Mouse (Mus musculus) large intestine, adult 2 months (tissue): ENCODE data around the gene Kcnh4. TPM values are rescaled to one million over a fixed set of nuclear protein-coding genes. Genes with fewer than 3 reads are reported as not detected.
A peak's percentile ranks its signal among the peaks of the same experiment; 100 is the strongest.

Experiments
- DNase-seq: peaks from one replicate; pipeline ENCODE4 v3.0.0-alpha.2; 2012; ENCODE audit warnings: low read depth, low spot score
- WGBS: fragments of 180-500 bp; shearing (Covaris S2); methylation state at CpG from one replicate; pipeline ENCODE4 v1.1.7; 2018; 5-methylcytosine and 5-hydroxymethylcytosine counted together
- polyA plus RNA-seq: library from polyadenylated mRNA; depleted of rRNA; stranded (reverse); fragments of >200 nt; gene quantifications from 2 replicates; pipeline ENCODE4 v1.2.3, GENCODE M21; 2012

The Kcnh4 gene
- polyA plus RNA-seq, 1 experiment: 0.06 TPM

DNA sequence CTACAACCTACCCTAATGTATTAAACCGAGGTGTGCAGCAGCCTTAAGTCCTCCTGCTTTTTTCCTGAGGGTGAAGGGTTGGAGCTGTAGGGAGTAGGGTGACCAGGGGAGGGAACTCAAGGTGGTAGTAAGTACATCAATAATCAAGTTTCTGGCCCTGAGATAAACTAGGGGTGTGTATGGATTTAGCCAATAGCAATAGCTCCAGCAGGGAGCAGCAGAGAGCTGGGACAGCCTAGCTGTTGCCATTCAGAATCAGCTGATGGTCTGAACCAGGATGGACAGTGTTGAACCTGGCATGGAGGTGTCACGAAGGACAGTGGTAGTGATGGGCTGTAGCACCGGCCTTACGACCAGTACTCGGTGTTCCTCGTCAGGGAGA is 45.2 kb downstream of the Kcnh4 start:
- 56% methylated on average over 6 of the region's 6 CpGs for WGBS
- DNase-seq: no peak

DNA sequence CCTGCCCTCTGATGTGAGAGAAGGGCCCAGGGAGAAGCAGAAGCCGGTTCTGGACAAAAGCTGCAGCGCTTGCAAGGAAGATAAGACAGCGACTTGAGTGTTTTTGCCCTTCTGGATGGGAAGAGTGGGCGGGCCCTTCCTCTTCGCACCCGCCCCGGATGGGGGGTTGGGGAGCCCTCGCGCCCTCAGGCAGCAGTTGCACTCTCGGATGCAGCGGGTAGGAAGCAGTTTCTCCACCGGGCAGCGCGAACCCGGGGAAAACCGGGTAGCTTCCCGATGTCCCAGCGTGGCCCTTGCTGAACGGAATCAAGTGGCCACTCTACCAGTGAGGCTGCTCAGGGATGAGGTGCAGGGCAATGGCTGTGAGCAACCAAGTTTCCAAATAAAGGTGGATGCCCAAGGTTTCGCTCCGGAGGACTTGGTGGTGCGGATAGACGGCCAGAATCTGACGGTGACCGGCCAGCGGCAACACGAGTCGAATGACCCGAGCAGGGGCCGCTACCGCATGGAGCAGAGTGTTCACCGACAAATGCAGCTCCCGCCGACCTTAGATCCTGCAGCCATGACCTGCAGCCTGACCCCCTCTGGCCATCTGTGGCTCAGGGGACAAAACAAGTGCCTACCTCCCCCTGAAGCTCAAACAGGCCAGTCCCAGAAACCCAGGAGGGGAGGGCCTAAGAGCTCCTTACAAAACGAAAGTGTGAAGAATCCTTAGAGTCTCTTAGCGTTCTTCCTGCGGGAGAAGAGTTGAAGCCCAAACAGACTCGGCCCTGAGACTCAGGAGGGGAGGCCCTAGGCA is 45.8 kb downstream of the Kcnh4 start, which contains the start of gene Hspb9:
Gene Hspb9 (plus strand): TSS at position 116 of the 799 bp plus-strand sequence.
- no peak for DNase-seq
- whole genome bisulfite sequencing: 39% methylated on average over 38 of the region's 38 CpGs

DNA sequence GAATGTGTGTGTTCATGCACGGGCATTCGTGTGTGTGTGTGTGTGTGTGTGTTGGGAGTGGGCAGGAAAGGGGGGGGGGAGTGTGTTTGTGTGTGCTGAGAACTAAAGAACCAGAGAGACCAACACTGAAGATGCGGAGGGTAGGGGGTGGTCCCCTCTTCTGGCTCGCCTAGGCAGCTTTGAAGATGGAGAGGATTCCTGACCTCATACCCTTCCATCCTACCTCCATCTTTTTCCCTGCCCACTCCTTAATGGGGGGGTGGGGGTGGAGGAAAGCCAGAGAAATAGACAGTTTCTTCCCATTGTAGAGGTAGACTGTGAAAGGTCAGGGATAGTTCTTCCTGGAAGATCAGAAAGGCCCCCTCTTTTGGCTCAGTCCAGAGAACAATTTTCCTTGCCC is 46.6 kb downstream of the Kcnh4 start:
- no peak for DNase-seq
- WGBS: 88% methylated on average over 4 of the region's 4 CpGs

DNA sequence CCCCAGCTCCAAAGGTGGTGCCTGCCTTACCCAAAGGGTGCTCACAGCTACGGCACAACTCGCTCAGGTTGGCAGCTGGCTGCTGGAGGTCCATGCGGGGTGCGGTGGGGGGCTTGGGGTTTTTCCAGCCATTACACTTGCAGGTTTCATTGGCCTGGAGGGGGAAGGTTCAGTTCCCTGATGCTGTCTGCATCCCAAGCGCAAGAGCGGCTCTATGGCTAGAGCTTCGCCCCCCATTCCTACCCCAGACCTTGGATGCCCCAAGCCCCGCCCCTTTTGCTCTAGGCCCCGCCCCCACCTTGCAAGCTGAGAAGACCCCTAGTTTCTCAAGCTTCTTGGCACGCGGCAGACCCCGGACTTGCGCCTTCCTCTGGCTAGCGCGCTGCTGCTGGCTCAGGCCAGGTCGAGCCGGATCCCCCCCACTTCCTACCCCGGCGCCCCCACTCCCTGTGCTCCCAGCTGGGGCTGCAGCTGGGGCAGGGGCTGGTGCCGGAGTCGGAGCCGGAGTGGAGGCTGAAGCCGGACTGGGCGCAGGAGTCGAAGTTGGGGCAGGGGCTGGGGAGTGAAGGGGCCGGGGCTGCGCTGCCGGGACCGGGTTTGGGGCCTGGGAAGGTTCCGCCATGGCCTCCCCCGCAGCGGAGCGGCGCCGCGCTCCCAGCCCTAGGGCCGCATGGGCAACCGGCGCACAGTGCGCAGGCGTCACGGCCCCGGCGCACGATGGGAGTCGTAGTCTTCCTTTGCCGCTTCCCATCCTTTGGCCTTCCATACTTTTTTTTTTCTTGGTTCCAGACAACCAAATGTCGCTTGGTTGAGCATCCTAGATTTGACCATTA is 47.7 kb downstream of the Kcnh4 start, which contains the start of gene Kat2a:
Gene Kat2a (minus strand): TSS at position 683 of the 833 bp plus-strand sequence.
- 2% methylated on average over 47 of the region's 48 CpGs for WGBS
- DNase-seq: peak; percentile 61

DNA sequence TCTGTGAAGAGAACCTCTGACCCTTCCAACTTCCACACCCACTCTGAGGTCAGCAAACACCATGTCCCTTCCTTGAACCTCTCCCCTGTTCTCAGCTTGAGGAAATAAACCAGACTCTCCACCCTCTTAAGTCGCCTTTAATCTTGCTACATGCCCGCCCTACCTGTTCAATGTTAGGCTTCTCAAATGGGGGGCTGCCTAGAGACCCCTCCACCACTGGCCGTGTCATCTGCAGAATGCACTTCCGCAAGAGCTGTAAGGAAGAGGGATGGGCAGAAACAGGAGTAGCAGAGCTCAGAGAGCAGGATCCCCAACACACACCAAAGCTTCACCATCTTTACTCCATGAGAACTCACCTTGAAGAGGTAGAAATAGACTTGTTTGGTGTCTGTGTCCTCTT is 48.8 kb downstream of the Kcnh4 start:
- no peak for DNase-seq
- 65% methylated on average over 4 of the region's 4 CpGs for WGBS

DNA sequence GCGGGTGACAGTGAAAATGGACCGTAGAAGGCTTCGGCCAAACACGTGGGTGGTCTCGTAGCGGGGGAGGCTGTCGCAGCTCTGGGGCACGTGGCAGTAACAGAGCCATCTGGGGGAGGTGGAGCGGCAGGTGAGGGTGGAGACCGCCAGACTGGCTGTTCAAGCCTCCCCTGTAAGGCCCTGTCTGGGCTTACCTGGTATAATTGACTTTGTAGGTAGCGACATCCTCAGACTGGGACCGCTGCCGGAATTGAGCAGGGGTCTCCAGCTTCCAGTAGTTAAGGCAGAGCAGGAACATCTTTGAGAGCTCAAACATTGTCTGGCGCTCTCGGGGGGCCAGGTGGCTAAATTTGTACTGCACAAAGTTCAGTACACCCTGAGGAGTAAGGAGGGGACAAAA is 49.2 kb downstream of the Kcnh4 start:
- WGBS: 90% methylated on average over 15 of the region's 15 CpGs
- DNase-seq: no peak

DNA sequence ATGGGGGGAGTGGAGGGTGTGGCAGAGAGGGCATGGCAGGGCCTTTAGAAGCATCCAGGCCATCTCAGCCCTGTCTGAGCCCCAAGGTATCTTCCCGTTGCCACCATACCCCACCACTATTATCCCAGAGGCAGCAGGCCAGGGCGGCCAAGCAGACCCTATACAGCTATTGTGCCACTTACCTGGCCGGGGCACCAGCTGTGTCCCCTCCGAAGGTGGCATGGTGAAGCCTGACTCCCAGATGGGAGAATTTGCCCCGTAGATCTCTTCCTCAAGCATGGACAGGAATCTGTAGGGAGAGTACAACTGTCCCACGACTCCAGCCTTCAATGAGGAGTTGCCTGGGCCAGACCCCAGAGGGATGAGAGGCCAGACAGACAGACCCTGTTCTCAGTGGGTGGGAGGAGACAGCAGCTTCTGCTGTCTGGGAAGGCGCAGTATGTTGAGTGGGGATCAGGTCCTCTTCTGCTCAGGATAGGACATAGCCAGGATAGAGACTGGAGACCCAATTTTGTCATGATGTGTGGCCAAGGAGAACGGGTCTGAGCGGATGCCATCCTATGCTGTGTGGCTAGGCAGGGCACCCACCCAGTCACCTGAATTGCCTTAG is 50.4 kb downstream of the Kcnh4 start:
- DNase-seq: no peak
- 97% methylated on average over 9 of the region's 9 CpGs for WGBS

DNA sequence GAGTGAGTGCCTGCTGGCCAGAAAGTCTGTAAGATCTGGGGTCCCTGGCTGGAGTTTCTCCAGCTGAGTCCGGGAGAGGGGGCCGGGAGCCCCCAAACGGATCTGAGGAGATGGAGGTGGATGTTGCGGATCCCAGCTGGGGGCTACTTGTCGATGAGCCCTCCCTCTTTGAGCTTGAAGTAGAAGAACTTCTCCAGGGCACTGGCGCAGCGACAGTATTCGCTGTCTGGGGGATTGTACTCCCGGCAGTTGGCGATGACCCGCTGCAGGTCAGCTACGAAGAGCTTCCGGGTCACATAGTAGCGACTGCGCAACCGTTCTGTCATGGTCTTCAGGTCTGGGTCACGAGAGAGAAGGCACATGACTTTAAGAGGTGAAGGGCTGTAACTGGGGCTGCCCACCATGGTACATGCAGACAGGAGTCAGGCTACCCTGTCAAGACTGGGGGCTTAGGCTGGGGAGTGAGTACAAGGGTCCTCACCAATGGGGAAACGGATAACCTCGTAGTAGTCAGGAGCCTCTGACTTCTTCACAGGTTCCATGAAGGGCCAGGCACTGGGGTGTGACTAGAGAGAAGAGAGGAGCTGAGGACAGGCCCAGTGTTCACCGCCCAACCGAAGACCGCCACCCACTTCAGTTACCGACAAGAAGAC is 54.5 kb downstream of the Kcnh4 start:
- WGBS: 93% methylated on average over 23 of the region's 23 CpGs
- DNase-seq: no peak

DNA sequence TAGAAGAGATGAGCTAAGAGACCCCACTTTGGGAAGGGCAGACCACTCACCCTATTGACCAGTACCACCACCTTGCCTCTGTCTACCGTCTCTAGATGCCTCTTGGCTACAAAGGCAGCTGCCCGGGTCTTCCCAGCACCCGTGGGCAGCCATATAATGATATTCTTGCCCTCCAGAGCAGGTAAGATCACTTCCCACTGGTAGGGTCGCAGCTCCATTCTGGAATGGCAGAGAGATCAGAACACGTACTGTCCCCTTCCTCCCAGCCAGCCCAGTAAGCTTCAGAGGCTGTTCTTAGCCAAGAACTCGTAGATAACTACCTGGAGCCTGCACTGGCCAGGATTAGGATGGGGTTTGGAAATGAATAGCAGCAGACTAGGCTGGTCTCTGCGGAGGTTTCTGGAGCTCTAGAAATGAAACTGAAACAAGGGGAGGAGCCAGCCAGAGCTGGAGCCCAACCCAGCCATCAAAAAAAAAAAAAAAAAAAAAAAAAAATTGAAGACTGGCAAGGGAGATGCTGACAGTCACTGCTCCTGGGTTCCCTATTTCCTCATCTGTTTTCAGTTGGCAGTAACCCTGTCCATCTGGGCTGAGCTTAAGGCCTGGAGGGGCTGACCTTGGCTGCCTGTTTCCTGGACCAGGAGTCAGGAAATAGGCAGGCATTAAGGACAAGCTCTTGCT is 55.8 kb downstream of the Kcnh4 start, which contains the start of gene Dhx58:
Gene Dhx58 (minus strand): TSS at position 421 of the 681 bp plus-strand sequence.
- no peak for DNase-seq
- WGBS: 16% methylated on average over 7 of the region's 7 CpGs

DNA sequence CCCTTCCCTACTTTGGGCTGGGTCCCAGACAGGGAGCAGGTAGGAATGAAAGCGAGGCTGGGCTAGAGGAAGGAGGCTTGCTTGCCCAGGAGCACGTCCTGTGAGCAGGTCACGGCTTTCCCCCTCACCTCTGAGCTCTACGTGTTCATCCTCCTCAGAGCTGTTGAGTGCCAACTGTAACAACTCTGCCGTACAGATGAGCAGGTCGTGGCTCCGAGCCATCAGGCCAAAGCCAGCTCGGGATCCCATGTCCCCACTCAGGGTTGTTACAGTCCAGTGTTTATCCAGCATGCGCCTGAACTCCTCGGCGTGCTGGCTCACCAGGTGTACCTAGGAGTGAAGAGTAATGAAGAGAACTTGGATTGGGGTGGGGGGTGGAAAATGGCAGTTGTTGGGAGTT is 56.4 kb downstream of the Kcnh4 start:
- WGBS: 48% methylated on average over 11 of the region's 11 CpGs

DNA sequence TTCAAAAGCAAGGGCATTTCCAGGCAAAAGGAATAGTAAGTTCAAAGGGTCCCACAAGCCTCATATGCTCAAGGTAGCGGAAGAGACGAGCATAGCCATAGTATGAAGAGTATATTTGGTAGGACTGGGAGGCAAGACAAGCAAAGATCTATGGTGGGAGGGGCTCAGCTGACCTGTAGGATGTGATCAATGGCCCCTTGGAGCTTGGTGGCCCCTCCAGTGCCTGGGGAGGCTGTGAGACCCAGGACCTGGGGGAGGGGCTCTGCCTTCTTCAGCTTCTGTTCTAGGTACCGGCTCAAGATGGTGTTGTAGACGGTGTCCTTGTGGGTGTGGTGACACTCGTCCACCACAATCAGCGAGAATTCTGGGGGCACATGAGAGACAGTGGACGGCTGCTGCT is 56.8 kb downstream of the Kcnh4 start:
- no peak for DNase-seq
- 44% methylated on average over 7 of the region's 7 CpGs for WGBS

More for the DNA sequence above, 56.4 kb downstream of the Kcnh4 start:
- no peak for DNase-seq

DNA sequence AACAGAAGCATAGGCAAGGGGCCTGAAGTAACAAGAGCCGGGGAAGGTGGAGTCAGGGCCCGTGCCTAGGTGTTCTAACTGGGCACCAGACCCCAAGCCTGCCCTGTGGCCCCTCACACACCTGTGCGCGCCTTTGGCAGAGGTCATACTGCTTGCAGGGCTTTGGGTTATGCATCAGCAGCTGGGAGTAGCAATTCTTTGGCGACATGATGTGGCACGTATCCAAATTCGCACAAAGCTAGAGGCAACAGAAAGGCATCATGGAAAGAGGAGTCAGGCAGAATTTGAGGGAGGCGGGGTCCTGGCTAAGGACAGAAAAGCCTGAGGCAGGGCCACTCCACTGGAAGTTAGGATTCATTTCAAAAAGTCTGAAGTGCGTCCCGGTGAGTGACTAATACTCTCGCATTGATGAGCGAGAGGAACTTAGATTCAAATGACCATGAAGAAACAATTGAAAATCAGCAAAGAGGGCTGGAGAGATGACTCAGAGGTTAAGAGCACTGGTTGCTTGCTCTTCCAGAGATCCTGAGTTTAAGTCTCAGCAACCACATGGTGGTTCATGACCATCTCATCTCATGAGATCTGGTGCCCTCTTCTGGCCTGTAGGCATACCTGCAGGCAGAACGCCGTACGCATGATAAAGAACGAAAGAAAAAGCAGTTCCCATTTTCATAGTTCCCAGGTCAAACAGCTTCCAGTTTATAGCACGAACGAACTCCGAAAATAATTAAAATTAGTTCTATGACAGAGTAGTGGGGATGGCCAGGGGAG is 57.5 kb downstream of the Kcnh4 start:
- WGBS: 41% methylated on average over 19 of the region's 19 CpGs

DNA sequence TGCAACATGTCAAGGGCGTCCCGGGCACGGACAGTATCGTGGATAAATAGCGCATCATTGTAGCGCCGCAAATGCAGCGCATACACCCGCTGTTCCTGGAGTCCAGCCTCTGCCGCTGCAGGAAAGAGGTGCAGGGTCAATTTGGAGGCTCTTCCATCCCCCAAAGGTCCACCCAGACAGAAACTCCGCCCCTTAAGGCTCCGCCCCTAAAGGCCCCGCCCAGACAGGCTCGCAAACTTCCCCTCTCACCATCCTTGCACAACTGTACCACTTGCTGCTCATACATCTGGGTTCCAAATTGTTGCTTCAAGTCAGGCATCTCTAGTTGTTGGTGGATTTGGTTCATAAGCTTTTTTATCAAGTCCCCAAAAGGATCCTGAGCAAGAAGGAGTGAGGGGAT is 58.4 kb downstream of the Kcnh4 start:
- DNase-seq: no peak
- WGBS: 16% methylated on average over 14 of the region's 14 CpGs

More for the DNA sequence above, 57.5 kb downstream of the Kcnh4 start:
- peak; percentile 55 for DNase-seq

DNA sequence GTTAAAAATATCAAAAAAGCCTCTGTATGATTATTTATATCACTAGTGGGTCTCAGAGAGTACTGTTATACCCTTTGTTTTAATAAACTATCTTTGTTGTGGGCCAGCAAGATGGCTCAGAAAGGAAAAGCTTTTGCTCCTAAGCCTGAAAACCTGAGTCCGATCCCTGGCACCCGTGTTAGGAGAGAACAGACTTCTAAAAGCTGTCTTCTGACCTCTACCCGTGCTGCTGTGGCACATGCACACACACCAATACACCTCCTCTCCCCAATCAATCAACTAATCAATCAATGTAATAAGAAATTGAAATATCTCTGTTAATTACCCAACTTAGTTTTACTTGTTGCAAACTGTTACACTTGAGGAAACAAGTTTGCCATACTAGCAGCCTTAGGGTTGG is 59.0 kb downstream of the Kcnh4 start:
- 87% methylated on average over 3 of the region's 3 CpGs for WGBS
- no peak for DNase-seq

DNA sequence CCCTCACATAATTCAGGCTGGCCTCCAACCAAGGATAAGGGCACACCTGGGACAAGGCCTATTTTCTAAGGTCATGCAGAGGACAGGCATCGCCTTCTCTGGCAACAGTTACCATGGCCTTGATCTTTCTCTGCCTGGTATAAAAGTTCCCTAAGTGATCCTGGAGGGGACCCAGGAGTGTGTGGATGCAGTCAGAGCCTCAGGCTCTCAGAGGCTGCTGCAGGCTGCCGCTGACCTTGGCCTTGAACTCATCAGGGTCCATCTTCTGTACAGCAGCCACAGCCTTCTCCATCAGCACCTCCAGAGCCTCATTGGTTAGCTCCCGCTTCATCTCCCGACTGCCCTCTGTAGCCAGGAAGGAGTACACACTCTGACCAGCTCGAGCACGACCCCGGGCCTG is 61.8 kb downstream of the Kcnh4 start:
- WGBS: 78% methylated on average over 7 of the region's 7 CpGs
- DNase-seq: no peak

DNA sequence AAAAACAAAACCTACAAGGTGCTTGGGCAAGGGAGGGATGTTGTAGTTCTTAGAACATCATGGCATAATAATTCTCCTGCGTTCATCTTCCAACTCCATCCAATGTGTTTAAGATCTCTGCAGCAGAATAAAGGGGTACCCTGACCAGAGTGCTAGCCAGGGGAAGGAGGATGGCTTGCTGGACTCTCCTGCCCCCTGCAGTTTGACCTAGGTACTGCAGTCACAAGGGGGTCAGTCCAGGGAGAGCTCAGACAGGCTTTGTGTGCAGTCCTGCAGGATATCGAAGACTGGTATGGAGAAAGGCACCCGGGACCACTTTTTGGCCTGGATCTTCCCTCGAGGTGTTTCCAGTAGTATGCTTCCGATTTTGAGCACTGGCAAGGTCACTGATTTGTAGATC is 64.8 kb downstream of the Kcnh4 start:
- WGBS: 42% methylated on average over 5 of the region's 5 CpGs
- DNase-seq: no peak

DNA sequence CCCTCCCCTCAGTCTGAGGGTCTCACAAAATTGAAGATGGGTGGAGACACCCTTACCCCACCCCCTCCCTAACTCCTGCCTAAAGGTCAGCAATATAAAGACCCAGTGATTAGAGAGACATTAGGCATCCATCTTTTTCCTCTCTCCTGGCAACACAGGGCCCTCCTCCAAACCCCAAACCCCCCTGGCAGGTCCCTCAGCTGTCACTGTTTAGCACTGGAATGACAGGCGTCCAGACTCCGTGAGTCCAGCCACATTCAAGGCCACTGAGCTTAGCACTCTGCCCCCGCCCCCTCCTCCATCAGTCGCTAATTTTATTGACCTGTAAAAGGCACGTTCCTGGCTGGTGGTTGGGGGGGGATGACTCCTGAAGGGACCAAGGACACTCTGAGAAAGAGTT is 66.6 kb downstream of the Kcnh4 start:
- WGBS: 39% methylated on average over 5 of the region's 5 CpGs

DNA sequence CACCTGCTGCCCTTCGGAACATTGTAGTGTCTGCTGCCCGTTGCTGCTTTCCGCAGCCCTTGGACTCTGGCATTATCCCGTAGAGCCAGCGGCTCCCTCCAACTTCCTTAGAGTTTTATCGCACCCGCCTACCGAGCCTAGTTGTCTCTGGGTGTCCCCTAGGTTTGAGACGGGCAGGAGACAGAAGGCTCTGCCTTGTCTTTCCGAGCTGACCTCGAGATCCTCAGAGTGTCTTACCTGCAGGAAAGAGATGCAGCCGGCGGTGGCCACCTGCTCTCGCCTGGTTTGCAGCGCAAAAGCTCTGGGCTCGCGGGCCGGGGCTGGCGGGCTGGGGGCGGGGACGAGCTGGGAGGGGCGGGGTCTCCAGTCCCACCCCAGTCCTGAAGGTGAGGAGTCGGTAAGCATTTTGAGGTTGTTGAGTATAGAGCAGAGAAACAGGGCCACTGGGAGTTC is 67.6 kb downstream of the Kcnh4 start, which contains the start of gene Zfp385c:
Gene Zfp385c (minus strand): TSS at position 292 of the 453 bp plus-strand sequence.
- no peak for DNase-seq
- WGBS: under 1% methylated on average over 23 of the region's 23 CpGs

More for the DNA sequence above, 66.6 kb downstream of the Kcnh4 start:
- no peak for DNase-seq
